Mouse (Mus musculus): Measurements from ENCODE around the gene Npr1. TPM values are rescaled to one million over a fixed set of nuclear protein-coding genes. Genes with fewer than 3 reads are reported as not detected.
A peak's percentile ranks its signal among the peaks of the same experiment; 100 is the strongest.

The Npr1 gene
- total RNA-seq, 1 experiment: 16.4 TPM

- Histone ChIP-seq H3K9ac (ENCODE audit: insufficient read depth, low read depth, low read length, poor library complexity, severe bottlenecking) (peak within 1 kb of the TSS; percentile 96), H3K4me3 (ENCODE audit: insufficient read depth in 1 of 2, low read depth in 1 of 2, low read length in 2 of 2, poor library complexity in 1 of 2, severe bottlenecking in 1 of 2) (peak within 1 kb of the TSS; percentile 93 to 96), H3K4me1 (ENCODE audit: control insufficient read depth in 2 of 2, insufficient read depth in 2 of 2, low read length in 2 of 2, poor library complexity in 1 of 2) (no peaks in the 10 kb centered on the region), H3K9me3 (ENCODE audit: control insufficient read depth, insufficient read depth, low read depth, low read length) (no peaks in the 10 kb centered on the region), H3K27ac (ENCODE audit: insufficient read depth, low read depth, low read length, poor library complexity, severe bottlenecking) (peak within 1 kb of the TSS; percentile 74; the same call in 1 of the 2 replicates), H3K36me3 (ENCODE audit: control insufficient read depth, insufficient read depth, low read length, poor library complexity, severe bottlenecking) (peaks cover 17% of the 10 kb centered on the region)
- in situ Hi-C loops (cut with MboI; ENCODE audit: low sequenced_read_pairs in 2 of 2, unreplicated experiment in 2 of 2): no loop called here
- 0 out of 2 replicates have a peak, but pooled peaks have one; percentile 12 for TF ChIP-seq ZNF384 (IDR thresholded peaks at IDR 0.05; ENCODE audit: low read depth, low read length)
- no peak for TF ChIP-seq ZC3H11A (IDR thresholded peaks at IDR 0.05; ENCODE audit: borderline replicate concordance, low read depth, low read length)
- TF ChIP-seq CHD2 (IDR thresholded peaks at IDR 0.05; ENCODE audit: low read depth, low read length): peak; percentile 80; the same call in 1 of the 2 replicates
- TF ChIP-seq HCFC1 (IDR thresholded peaks at IDR 0.05; ENCODE audit: borderline replicate concordance, insufficient read depth, low read length): peak; percentile 94
- peak; percentile 90 for DNase-seq (ENCODE audit: low read depth, low spot score)
Measured at GRCm38 (mm10) chr3:90490696-90491256, 25.1 kb upstream of the Npr1 start, which contains the start of gene Snapin. Gene Snapin, minus strand, starts transcription at chr3:90491033.

GRCm38 (mm10) chr3:90488576-90488975 is 22.9 kb upstream of the Npr1 start:
- H3K27ac ChIP-seq (ENCODE audit: insufficient read depth, low read depth, low read length, poor library complexity, severe bottlenecking): no peak overlapping the region

GRCm38 (mm10) chr3:90486998-90487397 is 21.3 kb upstream of the Npr1 start:
- in situ Hi-C loops (cut with MboI; ENCODE audit: low sequenced_read_pairs in 2 of 2, unreplicated experiment in 2 of 2): no loop called here
- H3K9ac ChIP-seq (ENCODE audit: insufficient read depth, low read depth, low read length, poor library complexity, severe bottlenecking): no peak overlapping the region
- H3K4me3 ChIP-seq (ENCODE audit: insufficient read depth in 1 of 2, low read depth in 1 of 2, low read length in 2 of 2, poor library complexity in 1 of 2, severe bottlenecking in 1 of 2): no peak overlapping the region
- no peaks in the 10 kb centered on the region for H3K9me3 ChIP-seq (ENCODE audit: control insufficient read depth, insufficient read depth, low read depth, low read length)
- no peak overlapping the region for H3K27ac ChIP-seq (ENCODE audit: insufficient read depth, low read depth, low read length, poor library complexity, severe bottlenecking)
- peaks cover 38% of the 10 kb centered on the region for H3K36me3 ChIP-seq (ENCODE audit: control insufficient read depth, insufficient read depth, low read length, poor library complexity, severe bottlenecking)
- DNase-seq (ENCODE audit: low read depth, low spot score): no peak
- no peaks in the 10 kb centered on the region for H3K4me1 ChIP-seq (ENCODE audit: control insufficient read depth in 2 of 2, insufficient read depth in 2 of 2, low read length in 2 of 2, poor library complexity in 1 of 2)
- TF ChIP-seq ZC3H11A (IDR thresholded peaks at IDR 0.05; ENCODE audit: borderline replicate concordance, low read depth, low read length) (no peak), ZNF384 (IDR thresholded peaks at IDR 0.05; ENCODE audit: low read depth, low read length) (no peak), HCFC1 (IDR thresholded peaks at IDR 0.05; ENCODE audit: borderline replicate concordance, insufficient read depth, low read length) (no peak), MAFK (IDR thresholded peaks at IDR 0.05; ENCODE audit: insufficient read depth, low read depth, low read length) (no peak), CHD2 (IDR thresholded peaks at IDR 0.05; ENCODE audit: low read depth, low read length) (no peak)

More at GRCm38 (mm10) chr3:90488576-90488975, 22.9 kb upstream of the Npr1 start:
- Histone ChIP-seq H3K4me1 (ENCODE audit: control insufficient read depth in 2 of 2, insufficient read depth in 2 of 2, low read length in 2 of 2, poor library complexity in 1 of 2) (no peaks in the 10 kb centered on the region), H3K9ac (ENCODE audit: insufficient read depth, low read depth, low read length, poor library complexity, severe bottlenecking) (no peak overlapping the region), H3K4me3 (ENCODE audit: insufficient read depth in 1 of 2, low read depth in 1 of 2, low read length in 2 of 2, poor library complexity in 1 of 2, severe bottlenecking in 1 of 2) (no peak overlapping the region), H3K9me3 (ENCODE audit: control insufficient read depth, insufficient read depth, low read depth, low read length) (no peaks in the 10 kb centered on the region), H3K36me3 (ENCODE audit: control insufficient read depth, insufficient read depth, low read length, poor library complexity, severe bottlenecking) (peaks cover 25% of the 10 kb centered on the region)
- in situ Hi-C loops (cut with MboI; ENCODE audit: low sequenced_read_pairs in 2 of 2, unreplicated experiment in 2 of 2): no loop called here
- TF ChIP-seq CHD2 (IDR thresholded peaks at IDR 0.05; ENCODE audit: low read depth, low read length) (no peak), ZC3H11A (IDR thresholded peaks at IDR 0.05; ENCODE audit: borderline replicate concordance, low read depth, low read length) (no peak), MAFK (IDR thresholded peaks at IDR 0.05; ENCODE audit: insufficient read depth, low read depth, low read length) (no peak), HCFC1 (IDR thresholded peaks at IDR 0.05; ENCODE audit: borderline replicate concordance, insufficient read depth, low read length) (no peak), ZNF384 (IDR thresholded peaks at IDR 0.05; ENCODE audit: low read depth, low read length) (no peak)
- DNase-seq (ENCODE audit: low read depth, low spot score): no peak

GRCm38 (mm10) chr3:90475831-90476611 is 10.4 kb upstream of the Npr1 start, which contains the start of gene Ilf2:
Gene Ilf2, plus strand, starts transcription at chr3:90476126.
- H3K27ac ChIP-seq (ENCODE audit: insufficient read depth, low read depth, low read length, poor library complexity, severe bottlenecking): peak within 1 kb of the TSS; percentile 87
- peak within 1 kb of the TSS; percentile 96 for H3K9ac ChIP-seq (ENCODE audit: insufficient read depth, low read depth, low read length, poor library complexity, severe bottlenecking)
- peak within 1 kb of the TSS; percentile 89 to 96 for H3K4me3 ChIP-seq (ENCODE audit: insufficient read depth in 1 of 2, low read depth in 1 of 2, low read length in 2 of 2, poor library complexity in 1 of 2, severe bottlenecking in 1 of 2)
- no peaks in the 10 kb centered on the region for H3K9me3 ChIP-seq (ENCODE audit: control insufficient read depth, insufficient read depth, low read depth, low read length)
- H3K4me1 ChIP-seq (ENCODE audit: control insufficient read depth in 2 of 2, insufficient read depth in 2 of 2, low read length in 2 of 2, poor library complexity in 1 of 2): peaks cover 2% of the 10 kb centered on the region in 2 experiments; a peak in 1 of 4 replicates
- in situ Hi-C loops (cut with MboI; ENCODE audit: low sequenced_read_pairs in 2 of 2, unreplicated experiment in 2 of 2): no loop called here
- peak; percentile 94 for DNase-seq (ENCODE audit: low read depth, low spot score)
- TF ChIP-seq HCFC1 (IDR thresholded peaks at IDR 0.05; ENCODE audit: borderline replicate concordance, insufficient read depth, low read length): peak; percentile 62; the same call in 1 of the 2 replicates
- no peak for TF ChIP-seq ZNF384 (IDR thresholded peaks at IDR 0.05; ENCODE audit: low read depth, low read length)
- peak; percentile 96 for TF ChIP-seq MAFK (IDR thresholded peaks at IDR 0.05; ENCODE audit: insufficient read depth, low read depth, low read length)
- peak; percentile 94 for TF ChIP-seq CHD2 (IDR thresholded peaks at IDR 0.05; ENCODE audit: low read depth, low read length)
- TF ChIP-seq ZC3H11A (IDR thresholded peaks at IDR 0.05; ENCODE audit: borderline replicate concordance, low read depth, low read length): no peak
- peaks cover 3% of the 10 kb centered on the region for H3K36me3 ChIP-seq (ENCODE audit: control insufficient read depth, insufficient read depth, low read length, poor library complexity, severe bottlenecking)
